Mouse (Mus musculus): ENCODE measurements around the gene Gnas.
A peak's percentile ranks its signal among the peaks of the same experiment; 100 is the strongest.

Gnas gene

DNA sequence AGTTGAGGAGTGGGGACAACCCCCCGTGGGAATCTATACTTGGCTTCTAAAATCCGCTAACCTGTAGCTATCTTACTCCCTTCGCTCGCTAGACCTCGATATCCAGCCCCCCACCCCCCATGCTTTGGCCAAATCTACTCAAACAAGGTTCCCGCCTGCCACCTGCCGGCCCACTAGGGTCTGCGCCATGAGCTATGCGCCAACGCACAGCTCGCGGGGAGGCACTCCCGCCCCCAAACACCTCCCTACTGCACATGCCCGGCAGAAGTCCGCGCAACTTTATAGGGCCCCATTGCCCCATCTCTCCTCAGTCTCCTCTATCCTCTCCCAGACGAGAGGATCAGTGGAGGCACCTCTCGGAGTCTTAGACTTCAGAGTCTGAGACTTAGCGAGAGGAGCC is at the start of gene Gnas:
Gene Gnas, plus strand, starts transcription at position 310 of the 400 bp plus-strand sequence.
- DNase-seq = peak; percentile 30

DNA sequence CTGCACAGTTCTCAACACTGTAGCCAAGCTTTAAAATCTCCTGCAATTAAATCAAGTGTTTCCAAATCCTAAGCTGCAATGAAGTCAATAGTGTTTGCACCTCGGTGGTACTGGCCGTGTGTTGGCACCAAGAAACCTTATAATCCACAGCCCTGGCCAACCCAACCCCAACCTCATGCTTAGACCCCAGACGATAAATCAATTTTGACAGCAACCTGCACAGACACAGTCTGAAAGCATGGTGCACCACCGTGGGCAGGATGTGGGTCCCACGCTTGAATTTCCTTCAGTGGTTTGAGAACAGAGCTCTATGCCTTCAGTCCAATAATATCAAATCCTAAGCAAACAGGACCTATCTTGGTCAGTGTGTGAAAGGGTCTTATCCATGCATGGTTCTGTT is 41.7 kb upstream of the Gnas start:
- no peak for DNase-seq

DNA sequence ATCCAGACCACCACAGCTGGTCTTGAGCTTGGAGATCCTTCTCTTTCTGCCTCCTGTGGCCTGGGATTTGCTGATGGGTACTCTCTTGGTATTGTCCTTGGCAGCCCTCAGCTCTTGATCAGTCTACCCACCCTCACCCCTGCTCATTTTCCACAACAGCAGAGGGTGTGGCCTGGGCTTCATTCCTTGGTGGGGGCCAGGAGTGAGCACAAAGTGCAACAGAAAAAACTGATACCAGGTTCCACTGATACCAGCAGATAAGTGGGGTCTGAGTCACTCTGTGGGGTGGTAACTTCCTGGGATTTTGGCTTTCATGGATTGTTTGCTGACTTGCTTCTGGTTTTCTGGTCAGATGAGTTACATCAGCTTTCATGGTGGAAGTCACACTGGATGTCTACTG is 32.2 kb upstream of the Gnas start:
- no peak for DNase-seq

DNA sequence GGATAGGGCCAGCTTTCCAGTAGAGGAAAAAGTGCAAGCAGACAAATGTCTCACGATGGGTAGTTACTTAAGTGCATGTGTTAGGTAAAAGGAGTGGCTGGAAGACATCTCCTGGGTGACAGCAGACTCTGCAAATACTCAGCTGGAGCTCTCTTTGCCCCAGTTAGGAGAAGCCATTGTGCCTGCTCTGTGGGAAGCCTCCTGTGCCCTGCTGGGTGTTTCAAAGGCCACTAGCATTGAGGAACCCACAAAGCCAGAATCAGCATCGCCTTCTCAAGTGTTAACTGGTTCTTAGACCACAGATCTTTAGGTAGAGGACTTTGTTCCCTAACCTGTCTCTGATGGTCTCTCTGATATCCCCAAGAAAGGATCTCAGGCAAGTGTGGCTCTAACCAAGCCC is 26.8 kb upstream of the Gnas start:
- DNase-seq = no peak

DNA sequence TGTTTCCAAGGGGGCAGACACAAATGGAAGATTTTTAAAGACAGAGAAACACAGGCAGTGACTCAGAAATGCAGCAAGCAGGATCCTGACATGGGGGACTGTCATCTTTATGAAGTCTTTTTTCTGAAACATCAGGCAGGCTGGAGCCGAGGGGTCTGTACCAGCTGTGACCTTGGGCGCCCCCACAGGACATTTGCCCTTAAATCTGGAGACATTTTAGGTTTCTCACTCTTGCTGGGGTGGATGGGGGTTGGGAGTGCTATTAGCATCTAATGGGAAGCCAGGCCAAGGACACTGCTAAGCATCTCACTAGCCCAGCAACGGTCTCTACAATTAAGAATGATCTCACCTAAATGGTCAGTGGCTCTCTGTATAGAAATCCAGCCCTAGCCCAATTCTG is 24.1 kb upstream of the Gnas start:
- DNase-seq = no peak

DNA sequence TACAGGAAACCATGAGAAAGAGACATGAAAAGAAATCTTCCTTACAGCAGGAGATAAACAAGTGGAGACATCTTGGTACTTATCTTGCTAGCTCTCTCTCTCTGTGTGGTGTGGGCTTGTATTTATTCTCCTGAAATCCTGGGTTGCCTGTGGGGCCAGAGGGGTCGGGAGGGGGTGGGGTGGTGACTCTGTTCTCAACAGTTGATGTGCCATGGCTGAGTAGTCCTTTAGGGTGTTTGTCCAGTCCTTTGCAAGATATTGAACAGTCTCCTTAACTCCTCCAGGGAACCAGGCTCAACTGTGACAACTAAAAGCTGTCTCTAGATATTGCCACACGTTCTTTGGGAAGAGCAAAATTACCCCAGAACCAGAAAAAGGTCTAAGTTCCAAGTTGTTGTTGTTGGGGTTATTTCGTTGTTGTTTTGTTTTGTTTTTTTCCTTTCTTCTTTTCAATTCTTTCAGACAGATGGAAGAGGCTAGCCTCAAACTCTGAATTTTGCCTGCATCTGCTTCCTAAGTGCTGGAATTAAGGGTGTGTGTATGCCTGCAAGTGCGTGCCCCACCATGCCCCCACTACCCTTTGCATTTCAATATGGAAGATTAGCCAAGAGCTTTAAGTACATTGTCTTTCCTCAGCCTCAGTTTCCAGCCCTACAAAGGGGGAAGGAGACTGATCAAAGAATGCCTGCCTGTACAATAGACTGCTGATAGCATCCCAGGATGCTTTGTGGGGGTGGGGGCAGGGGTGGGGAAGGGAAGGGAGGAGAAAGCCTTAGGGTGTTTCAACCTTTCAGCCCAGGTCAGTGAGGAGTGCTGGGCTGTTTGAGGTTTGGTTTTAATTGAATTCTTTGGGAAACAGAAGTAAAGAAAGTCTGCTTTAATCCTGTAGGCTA is 23.0 kb upstream of the Gnas start:
- no peak for DNase-seq

DNA sequence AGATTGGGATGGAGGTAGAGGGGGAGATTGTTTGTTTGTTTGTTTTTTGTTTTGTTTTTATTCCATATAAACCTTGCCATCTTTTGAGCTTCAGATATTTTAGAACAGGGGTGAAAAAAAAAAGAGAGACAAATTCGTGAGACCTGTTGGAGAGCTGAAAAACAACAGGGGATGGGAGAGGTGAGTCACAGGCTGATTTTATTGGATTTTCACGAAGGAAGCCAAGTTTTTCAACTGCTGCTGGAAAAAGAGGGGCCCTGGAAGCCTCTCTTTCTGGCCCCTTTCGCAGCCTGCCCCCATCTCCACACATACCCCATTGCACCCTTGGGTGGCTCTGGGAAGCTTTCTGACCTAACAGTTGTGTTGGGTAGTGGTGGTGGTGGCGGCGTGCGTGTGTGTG is 22.3 kb upstream of the Gnas start:
- no peak for DNase-seq

DNA sequence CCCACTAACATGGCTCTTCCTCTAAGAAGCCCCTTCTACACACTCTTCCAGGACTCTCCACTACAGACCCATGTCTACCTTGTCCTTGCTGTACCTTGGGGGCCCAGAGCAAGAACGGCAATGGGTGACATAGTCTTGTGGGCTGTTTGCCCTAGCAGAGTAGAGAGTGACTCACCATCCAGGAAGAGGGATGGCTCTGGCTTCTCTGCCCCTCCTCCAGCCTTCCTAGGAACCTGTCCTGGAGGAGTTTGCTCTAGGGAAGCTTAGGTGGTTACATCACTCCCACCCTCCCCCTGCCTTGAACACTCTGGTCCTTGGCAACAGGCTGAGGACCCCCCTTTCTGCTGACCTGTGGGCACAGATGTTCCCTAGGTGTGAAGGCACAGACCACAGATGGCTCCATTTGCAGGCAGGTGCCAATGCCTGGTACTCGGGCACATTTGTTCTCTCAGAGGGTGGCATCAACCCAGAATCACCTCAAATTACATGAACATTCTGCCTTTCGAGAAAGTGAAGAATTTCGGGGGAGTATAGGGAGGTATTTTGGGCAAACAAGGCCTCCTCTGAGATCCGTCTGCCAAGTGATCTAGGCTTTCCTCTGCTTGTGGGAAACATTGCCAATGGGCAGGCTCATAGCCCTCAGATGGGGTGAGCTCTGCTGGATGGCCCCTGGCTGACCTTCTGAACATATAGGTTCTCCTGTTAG is 20.9 kb upstream of the Gnas start:
- no peak for DNase-seq

DNA sequence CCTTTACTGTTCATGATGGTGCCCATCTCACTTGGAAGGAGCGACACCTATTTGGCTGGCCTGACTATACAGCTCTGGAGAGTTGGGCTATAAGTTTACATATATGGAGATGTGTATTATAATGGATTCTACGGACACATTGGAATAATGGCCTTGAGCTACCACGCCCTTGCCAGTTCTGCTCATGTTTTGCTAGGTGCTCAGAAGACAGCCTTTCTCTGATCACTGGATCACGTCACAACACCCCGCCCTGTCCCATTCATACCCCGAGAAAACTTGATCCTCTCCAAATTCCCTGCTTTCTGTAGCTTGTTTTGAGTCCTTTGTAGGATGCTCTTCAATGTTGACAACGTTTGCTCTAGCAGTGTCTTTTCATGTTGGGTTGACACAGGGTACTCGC is 19.9 kb upstream of the Gnas start:
- no peak for DNase-seq

DNA sequence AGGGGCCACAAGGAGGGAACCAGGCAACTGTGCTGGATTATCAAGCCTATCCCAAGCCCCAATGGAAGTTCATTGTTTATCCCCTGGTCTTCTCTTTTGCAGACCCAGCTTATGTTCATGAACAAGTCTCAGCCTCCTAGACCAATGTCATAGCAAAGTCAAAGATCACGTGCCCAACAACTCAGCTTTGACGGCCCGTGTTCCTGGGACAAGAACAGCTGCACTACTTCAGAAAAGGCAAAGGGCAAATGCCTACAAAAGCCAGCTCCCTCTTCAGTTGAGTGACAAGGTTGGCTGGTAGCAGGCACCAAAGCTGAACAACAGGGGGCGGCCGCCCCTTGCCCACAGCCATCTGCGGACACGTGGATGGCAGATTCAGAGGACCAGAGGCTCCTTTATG is 13.7 kb upstream of the Gnas start:
- no peak for DNase-seq

DNA sequence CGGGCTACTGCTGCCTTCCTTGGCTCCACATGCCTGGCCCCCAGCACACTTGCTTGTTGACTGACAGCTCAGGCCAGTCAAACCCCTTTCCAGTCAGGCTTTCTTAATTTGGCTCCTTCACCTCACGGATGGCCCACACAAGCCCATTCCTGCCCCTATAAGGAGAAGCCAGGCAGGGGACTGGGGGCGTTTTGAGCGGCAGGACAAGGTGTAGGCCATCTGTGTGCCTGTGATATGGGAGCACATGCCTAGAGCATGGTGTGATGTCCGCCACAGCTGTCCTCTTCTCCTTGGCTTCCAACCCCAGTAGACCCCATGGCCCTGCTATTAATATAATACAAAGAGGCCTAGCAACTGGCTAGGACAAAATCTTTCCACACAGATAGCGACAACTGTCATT is 12.7 kb upstream of the Gnas start:
- no peak for DNase-seq

DNA sequence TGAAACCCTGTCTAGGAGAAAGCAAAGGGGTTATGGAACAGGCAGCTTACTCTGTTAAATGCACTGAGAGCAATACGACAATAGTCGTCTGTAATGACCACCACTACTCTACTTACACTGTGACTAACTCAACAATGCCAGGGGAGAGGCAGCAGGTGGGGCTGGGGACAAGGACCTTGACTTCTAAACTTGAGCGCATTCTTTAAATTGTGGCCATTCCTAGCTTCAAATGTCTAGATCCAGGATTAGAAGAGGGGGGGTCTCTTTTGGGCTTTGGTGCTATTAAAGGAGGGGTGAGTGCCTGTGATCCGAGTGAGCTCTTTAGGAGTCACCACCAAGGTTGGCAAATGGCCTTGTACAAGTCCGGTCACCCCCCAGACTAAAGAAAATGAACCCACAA is 11.0 kb upstream of the Gnas start:
- no peak for DNase-seq

DNA sequence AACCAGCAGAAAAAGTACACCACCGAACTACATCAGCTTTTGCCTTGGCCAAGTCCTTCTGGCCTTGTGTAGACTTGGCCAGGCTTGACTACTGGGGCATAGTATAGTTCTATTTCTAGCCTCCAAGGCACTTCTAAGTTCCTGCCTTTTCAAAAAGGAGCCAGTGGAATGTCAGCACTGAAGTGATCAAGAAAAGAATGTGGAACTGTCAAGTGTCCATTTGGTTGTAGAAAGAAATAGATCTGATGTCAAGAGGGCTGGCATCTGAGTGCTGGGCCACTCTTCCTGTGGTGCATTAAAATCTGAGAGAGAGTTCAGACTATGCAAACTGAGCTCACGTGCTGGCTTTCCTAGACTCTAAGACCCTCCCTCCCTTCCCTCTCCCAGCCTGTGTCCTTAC is 10.2 kb upstream of the Gnas start:
- DNase-seq = no peak

DNA sequence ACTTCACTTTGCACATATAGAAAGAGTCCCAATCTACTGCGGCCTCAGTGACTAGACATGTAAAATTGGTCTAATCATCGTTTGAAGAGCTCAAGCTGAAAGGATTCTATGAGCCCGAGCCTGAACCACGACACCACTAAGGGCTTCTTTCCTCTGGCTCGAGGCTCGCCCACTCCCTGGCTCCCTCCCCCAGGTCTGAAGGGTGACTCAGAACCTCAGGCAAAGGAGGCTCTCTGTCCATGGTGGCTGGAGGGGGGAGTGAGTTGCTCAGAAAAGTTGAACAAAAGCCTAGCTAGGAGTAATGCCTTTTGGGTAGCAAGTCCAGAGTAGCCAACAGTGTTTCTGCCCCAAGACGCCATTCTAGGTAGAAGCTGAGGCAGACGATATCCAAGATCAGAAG is 4.3 kb upstream of the Gnas start:
- DNase-seq = no peak

DNA sequence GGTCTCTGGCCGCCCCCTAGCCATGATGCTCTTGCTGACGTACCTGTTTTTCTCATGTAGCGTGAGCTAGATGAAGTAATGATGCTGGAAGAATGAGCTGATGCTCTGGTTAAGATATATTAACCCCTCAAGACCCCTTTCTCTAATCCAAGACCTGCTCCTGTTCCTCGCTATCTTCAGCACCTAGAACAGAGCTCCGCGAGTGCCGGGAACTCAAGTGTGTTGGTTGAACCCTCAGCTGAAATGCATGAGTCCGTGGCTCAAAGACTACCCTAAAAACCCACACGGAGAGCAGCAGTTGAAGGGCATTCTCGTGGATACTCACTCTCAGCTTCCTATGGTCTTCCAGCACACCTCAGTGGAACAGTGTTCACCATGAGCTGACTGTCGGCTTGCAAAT is 779 bp upstream of the Gnas start:
- no peak for DNase-seq

DNA sequence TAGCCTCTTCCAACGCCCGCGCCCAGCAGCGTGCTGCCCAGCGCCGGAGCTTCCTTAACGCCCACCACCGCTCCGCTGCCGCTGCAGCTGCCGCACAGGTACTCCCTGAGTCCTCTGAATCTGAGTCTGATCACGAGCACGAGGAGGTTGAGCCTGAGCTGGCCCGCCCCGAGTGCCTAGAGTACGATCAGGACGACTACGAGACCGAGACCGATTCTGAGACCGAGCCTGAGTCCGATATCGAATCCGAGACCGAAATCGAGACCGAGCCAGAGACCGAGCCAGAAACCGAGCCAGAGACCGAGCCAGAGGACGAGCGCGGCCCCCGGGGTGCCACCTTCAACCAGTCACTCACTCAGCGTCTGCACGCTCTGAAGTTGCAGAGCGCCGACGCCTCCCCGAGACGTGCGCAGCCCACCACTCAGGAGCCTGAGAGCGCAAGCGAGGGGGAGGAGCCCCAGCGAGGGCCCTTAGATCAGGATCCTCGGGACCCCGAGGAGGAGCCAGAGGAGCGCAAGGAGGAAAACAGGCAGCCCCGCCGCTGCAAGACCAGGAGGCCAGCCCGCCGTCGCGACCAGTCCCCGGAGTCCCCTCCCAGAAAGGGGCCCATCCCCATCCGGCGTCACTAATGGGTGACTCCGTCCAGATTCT is 812 bp downstream of the Gnas start:
- no peak for DNase-seq

DNA sequence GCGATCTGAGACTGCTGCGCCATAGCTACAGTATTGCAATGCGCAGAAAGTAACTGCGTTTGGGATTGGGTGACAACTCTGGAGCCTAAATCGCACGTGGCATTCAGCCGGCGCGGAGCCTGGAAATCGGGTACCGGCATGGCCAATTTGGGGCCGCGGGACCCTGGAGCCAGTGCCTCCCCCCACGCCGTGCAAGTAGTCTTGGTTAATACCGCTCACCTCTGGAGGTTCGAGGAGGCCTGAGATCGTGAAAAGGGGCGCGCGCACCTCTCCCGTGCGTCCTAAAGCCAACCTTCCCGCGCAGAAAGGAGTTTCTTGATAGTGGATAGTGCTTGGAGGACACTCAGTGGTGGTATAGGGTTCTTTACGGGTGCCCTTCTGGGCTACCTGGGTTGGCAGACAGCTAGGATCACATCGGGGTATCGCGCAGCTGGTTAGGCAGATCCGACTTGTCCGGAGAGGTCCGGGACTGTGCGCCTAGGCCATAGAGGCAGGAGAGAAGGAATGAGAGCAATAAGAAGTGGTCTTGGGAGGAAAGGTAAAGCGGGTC is 1.9 kb downstream of the Gnas start:
- DNase-seq = no peak

DNA sequence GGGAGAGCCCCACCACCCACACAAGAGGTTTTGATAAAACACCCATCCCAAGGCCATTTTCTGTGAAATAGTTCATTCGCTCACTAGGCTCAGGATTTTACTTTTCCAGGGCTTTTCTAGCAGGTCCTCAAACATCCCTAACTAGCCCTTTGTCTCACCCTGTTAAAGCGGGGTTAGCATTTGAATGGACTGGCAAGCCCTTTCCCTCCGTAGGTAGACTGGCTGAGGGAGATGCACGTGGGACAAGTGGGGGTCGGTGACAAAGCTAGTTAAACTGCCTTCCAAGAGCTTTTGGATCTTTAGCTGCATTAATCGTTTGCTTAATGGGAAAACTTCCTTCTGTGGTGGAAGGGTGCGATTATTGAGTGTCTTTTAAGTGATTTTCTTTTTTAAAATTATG is 3.8 kb downstream of the Gnas start:
- DNase-seq = no peak

DNA sequence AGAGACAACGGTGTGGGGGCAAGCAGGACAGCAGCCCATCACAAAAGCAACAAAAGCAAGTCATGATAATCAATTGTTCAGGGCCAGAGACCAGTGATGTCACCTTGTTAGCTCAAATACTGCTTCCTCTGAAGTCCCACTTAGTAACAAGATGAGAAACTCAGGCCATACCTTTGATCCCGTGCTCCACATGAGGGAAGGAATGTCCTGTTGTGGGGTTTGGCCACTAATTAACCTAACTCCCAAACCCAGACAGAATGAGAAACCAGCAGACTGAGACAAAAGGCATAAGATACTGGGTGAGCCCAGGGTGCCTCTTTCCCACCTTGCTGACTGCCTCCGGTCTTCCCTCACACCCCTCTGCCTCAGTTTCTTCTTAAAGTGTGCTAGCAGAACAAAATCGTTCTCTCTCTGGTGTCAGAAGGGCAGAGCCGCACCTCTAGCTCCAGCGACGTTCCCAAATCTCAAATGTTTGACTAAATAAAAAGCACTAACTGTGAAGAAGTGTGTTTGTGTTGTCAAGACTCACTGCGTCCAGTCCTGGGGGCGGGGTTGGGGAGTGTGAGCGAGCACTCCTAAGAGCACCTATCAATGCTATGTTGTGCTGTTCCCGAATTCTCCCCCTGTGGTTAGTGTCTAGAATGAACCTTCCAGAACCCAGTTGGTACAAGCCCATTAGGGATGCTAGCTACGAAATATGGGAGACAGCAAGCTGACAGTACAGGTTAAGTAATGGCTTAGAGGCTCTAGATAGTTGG is 4.7 kb downstream of the Gnas start:
- no peak for DNase-seq

DNA sequence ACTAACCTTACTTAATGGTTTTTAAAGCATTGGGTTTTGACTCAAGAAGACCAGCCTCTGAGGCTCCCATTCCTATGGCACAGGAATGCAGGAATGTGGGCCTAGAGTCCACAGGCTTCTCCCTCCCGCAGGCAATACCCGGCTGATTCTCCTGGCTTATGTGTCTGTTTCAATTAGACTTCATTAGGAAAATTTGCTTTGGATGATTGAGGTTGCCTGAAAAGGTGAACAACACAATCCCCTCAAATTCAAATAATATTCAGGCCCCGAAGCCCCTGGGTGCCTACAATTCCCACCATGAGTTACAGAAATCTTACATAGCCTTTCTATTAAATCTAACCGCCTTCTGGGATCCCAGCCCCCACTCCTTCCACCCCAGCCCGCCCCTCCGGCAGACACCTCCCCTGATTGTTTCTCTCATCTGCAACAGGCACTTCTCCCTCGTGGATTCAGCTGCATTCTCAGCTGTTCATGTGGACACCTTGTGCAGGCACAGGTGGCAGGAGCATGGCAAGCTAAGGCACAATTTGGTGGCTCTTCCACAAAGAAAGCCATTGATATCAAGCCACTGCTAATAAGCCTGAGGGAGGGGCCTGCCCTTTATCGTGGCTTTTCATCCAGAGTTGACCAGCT is 7.0 kb downstream of the Gnas start:
- no peak for DNase-seq

DNA sequence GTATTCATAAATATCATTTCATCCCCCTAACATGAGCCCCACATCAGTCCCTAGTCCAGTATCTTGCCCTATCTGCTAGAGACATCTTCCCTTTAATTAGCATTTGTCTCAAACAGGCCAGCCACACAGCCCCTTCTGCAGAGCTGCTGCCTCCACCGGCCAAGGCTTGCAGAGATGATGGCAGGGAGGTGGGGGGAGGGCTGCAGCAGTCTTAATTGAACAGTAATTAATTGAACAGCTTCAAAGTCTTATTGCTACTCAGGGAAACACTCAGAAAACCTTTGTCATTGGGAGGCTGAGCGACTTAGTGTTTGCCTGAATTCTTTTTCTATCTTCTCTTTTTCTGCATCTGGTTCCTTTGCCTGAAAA is 7.5 kb downstream of the Gnas start:
- DNase-seq = no peak

DNA sequence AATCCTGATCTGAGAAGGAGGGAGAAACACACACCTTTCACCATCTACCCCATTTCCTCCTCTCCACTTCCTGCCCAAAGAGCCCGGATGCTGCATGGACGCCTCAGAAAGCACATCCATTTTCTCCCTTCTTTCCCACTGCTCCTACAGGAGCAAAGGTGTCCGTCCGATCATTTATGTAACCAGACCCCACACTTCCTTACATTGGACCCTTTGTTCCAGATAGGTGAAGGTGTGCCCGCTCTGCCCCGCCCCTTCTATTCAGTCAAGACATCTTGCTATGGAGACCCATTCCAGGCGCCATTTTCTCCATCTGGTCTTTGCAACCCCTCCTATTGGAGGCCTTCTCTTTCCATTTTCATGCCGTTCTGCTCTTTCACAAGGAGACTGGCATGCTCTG is 10.3 kb downstream of the Gnas start:
- DNase-seq = no peak
